Mouse (Mus musculus) neural tube, embryonic 10.5 days (tissue): ENCODE results near the gene Cyth1.

ENCODE experiments used
- DNase-seq: peaks from one replicate; pipeline ENCODE4 v3.0.0-alpha.2; 2017; ENCODE audit warnings: low spot score; ENCODE audit errors: extremely low spot score

Cyth1 gene

DNA sequence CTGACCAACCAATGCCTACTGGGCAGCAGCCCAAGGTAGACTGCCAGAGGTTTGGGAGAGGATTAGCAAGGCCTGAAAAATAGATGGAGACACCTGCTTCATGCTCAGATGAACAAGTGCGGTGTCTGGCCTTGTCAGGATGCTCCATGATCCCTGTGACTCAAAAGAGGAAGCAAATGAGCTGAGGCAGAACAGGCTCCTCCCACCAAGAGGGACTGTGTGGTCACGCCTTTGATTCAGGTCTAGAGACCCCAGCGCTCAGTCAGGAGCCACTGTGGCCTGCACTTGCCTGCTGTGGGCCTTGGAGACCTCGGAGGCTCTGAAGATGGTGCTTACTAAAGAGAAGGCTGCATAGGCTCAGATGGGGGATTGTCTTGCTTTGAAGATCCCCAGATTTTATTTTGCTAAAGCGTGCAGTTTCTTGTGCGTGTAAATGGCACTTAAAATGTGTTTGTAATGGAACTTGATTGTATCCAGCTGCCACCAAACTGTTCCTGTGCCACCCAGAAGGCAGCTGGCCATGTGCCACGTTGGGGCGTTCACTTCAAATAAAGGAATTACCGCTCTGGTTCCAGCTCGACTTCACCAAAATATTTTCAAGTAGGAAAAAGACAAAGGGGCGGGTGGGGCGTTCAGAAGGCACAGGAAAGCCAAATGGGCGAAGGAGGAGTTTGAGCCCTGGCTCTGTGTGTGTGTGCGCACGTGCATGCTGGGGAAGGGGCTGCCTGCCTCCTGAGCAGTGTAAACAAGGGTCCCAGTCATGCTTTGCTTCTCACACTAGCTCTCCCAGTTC lies 6.0 kb upstream of the Cyth1 start:
- no peak for DNase-seq

GRCm38 (mm10) chr11:118253447-118254158 lies 5.2 kb upstream of the Cyth1 start:
- DNase-seq = no peak

DNA sequence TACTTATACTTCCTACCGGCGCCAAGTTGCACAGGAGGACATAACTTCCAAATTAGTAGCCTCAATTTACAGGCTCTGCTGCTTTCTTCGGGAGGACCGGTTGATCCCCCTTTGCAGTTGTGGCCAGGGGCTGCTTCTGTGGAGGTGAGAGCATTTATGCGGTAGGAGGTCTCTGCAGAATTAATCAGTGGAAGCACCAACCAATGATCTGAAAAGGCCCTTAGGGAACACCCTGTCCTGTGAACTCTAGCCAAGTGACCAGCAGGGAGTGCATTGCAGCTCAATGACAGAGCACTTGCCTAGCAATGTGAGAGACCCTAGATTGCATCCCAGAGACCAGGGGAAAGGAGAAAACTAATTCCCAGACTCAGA lies 606 bp upstream of the Cyth1 start:
- no peak for DNase-seq

GRCm38 (mm10) chr11:118247359-118248095 lies 865 bp downstream of the Cyth1 start:
- peak; percentile 69 for DNase-seq

GRCm38 (mm10) chr11:118246724-118247123 lies 1.7 kb downstream of the Cyth1 start:
- no peak for DNase-seq

DNA sequence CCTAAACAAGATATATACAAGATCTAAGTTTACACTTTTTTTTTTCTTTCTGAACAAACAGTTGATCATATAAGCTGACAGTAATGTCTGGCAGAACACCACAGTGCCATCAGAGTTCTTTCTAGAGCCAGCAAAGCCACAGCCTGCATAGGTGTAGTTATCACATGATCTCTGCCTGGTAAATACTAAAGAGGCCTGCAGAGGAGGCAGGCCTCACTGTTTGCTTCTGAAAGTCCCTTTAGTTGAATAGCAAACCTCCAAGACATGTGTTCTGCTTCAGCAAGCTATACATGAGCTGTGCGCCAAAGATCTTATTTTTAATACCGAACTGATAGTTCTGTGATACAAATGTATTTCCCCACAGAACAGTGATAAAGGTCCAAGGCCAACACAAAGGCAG lies 3.3 kb downstream of the Cyth1 start:
- no peak for DNase-seq

DNA sequence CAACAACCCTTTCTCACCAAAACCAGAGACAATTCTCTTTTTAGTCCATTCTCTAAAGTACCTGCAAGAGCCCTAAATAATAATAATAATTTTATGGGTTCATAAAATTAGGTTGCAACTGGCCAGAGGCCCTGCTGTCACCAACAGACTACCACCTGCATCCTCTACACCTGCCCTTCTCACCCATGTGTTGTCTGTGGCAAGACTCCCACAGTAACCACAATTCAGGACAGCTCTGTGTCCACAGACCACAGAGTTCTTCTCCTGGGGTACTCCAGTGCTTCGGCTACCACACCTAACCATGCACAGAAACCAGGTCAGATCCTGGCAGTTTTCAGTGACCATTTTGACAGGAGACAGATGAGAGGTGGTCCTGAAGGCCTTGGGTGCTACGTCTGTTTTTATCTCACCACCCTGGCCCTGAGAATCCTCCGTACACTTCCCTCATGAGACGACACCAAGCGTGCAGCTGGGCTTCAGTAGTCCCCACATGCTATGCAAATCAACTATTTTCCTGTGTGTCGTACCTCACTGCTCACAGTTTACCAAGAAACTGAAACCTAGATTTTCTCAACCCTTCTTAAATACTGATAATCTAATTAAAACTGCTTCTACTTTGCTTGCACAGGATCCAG lies 4.6 kb downstream of the Cyth1 start:
- no peak for DNase-seq

GRCm38 (mm10) chr11:118242506-118242905 lies 5.9 kb downstream of the Cyth1 start:
- DNase-seq = no peak

GRCm38 (mm10) chr11:118240388-118240787 lies 8.0 kb downstream of the Cyth1 start:
- no peak for DNase-seq

DNA sequence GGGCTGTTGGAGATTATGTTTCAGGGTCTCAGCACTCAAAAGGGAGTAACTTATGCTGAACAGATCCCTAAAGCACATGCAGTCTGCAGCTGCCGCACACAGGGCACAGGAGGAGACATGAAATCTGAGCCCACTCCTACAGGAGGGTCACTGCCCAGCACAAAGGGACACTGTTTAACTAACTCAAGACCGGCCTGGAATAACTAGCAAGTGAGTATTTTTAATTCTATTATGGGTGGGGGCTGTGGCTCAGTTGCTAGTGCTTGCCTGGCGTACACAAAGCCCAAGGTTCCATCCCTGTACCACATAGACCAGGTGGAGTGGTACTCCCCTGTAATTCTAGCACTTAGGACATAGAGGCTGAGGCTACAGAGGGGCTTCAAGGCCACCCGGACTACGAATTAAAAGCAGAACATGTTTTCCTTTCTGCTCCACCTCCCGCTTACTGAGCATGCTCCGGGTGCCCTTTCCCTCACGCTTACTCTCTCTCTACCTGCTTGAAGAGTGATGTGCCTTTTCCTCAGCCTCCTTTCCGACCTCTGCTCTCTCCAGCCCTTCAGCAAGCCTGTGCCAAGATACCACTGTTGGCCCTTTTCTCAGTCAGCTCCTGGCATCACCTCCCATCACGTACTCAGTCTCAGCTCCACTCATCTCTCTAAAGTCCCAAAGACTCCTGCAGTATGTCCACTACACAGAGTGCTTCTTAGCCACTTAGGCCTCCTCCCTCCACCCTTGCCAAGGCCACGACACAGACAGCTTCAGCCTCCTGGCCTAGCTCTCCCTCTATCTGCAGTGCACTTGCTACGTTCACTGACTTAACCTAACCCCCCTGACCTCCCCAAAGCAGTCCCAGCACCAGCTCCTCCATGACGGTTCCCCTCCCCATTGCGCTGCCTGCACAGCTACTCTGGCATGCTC lies 8.9 kb downstream of the Cyth1 start:
- DNase-seq = peak; percentile 55

GRCm38 (mm10) chr11:118236520-118237190 lies 11.7 kb downstream of the Cyth1 start:
- DNase-seq = no peak

DNA sequence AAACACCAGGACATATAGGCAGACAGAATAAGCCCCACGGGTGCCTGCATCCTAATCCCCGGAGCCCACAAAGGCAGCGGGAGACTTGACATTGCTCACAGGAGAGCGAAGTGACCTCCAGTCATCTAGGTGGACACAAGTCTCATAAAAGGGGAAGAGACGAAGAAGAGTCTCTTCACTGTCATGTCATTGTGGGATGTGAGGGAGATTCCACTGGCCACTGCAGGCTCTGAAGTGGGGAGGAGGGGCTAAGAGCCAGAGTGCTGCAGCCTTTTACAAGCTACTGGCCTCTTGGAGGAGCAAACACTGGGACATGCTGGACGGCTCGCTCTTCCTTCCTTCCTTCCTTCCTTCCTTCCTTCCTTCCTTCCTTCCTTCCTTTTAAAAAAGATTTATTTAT lies 13.5 kb downstream of the Cyth1 start:
- no peak for DNase-seq

DNA sequence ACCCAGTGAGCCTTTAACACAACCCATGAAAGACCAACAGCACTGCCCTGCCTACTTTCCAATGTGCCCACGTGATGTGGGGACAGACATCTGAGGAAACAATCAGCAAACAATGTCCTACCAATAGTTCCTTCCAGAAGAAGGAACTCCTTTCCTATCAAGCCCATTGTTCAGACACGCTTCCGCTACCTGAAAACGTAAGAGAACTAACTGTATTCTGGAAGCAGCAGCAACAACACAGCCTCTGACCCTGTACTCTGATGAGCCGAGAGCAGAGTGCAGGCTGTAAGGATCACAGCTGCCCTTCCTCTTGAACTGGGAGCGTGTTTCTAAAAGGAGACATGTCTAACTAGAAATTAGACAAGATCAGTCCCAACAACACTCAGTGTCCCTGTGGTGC lies 13.9 kb downstream of the Cyth1 start:
- no peak for DNase-seq

- no peak for DNase-seq
Measured at GRCm38 (mm10) chr11:118233924-118234323, 14.5 kb downstream of the Cyth1 start.

GRCm38 (mm10) chr11:118232314-118232831 lies 16.0 kb downstream of the Cyth1 start:
- no peak for DNase-seq

DNA sequence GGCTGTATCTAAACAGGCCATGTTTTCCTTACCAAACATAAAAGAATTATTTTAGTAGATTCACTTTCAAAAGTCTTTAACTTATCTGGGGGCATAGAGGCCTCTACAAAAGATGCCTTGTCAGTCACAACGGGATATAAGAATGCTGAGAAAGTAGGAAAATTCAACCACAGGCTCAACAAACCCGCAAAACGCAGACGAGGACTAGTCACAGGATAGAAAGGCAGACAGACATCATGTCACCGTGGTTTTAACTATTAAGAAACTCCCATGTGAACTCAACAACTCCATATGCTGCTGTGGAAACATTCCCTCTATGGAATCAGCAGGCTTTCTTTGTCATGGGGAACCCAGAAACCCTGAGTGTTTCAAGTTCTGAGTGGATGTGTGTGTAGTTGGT lies 18.5 kb downstream of the Cyth1 start:
- no peak for DNase-seq

DNA sequence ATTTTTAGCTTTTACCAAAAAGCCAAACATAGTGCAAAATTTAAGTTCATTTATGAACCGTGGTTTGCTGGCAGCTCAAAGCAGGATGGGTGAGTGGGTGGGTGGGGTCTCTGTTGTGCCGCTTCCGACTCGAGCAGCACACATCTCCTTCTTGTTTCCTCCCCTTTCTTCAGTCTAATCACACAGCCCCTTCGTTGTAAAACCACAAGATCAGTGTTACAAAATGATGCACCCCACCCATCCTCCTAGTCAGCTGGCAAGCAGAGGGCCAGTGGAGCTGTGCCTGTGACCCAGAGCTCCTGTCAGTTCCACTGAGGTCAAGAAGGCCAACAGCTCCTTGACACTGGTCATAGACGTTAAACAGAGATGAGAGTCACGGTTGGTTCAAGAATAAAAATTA lies 20.7 kb downstream of the Cyth1 start:
- DNase-seq = no peak

DNA sequence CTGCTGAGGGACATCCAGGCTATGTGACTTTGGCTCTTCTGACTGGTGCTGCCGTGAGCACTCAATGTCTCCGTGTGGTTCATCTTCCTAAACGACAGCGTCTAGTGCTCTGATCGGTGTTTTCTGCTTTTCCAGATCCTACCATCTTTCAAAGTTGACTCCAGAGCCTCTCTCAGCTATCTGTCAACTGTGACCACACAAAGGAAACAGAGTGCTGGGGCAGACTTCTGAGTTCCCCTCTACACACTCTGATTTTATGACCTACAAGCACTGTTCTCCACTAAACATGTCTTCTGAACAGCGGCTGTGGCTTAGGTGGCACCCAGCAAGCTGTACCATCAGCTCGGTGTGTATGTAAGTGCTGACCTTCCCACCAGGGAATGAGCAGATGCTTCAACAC lies 21.5 kb downstream of the Cyth1 start:
- DNase-seq = no peak

DNA sequence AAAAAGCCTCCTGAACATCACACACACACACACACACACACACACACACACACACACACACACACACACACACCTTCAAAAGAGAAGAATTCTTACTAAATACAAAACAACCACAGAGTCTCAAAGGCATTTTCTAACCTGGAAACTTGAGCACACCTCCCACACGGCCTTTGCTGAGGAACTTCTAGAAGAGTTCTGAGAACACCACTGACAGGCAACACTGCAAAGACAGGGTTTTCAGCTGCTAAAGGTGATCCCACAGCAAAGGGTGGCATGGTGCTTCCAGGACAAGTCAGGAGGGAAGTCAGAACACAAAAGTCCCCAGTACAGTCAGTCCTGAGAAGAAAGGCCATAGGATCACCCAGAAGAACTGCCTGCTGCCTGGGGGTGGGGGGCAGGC lies 22.5 kb downstream of the Cyth1 start:
- DNase-seq = no peak
